Mouse (Mus musculus): ENCODE results near the gene Lrch1. TPM values are rescaled to one million over a fixed set of nuclear protein-coding genes. Genes with fewer than 3 reads are reported as not detected.

Lrch1 gene
- total RNA-seq, 2 experiments from 2014 or later: 20.7 to 25.4 TPM

DNA sequence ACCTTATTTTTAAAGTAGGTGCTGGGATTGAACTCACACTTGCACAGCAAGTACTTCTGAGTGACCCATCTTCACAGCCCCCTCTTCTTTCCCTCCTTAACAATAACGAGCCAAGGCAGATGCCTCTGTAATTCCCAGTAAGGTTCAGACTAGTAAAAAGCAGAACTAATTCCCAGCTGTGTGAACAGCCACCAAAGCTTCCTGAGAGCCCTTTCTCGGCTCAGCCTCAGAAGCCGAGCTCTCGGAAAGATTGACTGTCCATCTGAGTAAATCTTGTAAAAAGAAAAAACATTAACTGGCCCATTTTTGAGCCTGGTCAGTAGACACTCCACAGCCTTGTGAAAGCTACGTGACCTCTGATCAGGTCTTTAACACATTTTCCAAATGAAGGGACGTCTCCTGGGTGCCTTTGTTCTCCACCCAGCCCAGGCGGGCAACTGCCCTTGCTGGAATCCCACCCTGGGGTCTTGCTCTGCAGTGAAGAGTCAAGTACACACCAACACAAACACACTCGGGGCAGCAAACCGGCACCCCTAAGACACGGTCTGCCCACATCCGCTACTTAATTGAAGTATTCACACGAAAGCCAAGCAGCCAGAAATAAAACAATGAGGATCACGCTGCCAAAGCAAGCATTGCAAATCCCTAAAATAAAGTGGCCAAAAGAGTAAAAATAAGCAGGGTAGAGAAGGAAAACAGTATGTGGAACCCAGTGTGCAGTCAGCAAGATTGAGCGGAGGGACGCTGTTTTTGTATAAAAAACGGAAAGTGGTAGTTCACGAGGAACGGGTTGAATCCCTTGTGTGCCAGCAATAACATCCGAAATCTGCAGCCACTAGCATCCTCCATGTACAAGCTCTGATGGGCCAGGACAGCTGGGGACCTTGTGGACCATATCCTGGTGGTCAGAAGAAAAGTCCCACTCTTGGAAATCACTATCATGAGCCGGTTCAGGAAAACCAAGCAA, 80.3 kb downstream of the Lrch1 start:
- no peak for DNase-seq (ENCODE audit: low spot score in 2 of 2)
- intact Hi-C loops (cut with DNase I): no loop called here

DNA sequence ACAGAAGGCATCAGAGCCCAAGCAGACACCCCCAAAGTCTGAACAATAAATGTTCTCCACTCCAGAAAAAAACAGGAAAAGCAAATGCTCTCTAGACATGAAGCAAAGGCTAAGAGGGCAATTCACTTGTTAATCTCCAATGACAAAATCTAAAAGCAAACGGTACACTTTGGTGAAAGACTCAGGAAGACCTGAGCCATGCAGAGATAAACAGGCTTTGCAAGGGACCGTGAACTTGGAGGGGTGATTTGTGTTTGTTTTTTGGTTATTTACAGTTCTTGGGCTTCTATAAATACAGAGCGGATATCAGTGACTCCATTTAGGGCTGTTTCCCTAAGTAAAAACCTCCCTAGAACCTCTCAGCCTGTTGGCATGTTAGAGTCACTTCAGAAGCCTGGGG, 81.9 kb downstream of the Lrch1 start:
- intact Hi-C loops (cut with DNase I): no loop called here
- no peak for DNase-seq (ENCODE audit: low spot score in 2 of 2)

DNA sequence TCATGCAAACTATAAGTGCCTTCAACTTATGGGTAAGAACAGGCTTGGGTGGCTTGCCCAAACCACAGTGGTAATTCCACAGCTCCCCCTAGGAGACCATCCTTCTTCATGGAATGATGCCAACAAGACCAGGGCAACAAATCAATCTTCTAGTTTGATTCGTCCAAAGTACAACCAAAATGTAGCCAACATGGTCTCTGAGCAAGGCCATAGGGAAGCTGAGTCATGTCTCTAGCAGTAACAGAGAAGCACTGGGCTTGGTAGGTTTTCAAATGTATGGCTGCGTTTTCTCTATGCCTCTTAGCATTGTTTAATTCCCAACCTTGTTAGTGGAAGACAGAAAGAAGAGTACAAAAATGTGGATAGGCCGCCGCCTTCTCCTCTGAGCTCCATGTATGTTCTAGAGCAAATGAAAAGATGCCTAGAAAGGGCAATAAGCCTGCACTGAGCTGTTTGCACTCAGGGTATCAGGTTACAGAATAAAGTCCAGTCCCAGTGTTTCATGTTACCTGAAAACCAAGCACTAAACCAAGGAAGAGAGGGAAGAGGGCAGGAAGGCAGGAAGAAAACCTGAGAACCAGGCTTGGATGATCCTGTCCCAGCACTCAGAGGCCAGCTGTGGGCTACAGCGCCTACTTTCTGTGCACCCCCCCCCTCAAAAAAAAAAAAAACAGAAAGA, 82.7 kb downstream of the Lrch1 start:
- intact Hi-C loops (cut with DNase I): no loop called here
- DNase-seq (ENCODE audit: low spot score in 2 of 2): no peak

DNA sequence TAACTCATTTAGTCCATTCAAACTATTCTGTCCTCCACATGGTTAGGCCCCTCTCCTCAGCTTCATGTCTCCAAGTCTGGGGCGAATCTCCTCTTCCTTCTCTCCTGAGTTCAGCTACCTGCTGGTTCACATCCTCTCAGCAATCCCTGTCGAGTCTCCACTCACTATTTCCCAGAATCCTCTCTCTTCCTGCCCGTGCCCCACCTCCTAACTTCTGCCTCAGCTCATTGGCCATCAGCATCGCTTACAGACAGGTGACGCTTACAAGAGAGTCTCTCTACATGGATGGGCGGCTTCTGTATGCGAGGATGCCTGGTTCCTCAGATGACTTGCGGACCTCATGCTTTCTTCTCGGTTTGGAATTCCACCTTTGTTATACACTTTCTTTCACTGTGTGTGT, 86.2 kb downstream of the Lrch1 start:
- intact Hi-C loops (cut with DNase I): no loop called here
- no peak for DNase-seq (ENCODE audit: low spot score in 2 of 2)

DNA sequence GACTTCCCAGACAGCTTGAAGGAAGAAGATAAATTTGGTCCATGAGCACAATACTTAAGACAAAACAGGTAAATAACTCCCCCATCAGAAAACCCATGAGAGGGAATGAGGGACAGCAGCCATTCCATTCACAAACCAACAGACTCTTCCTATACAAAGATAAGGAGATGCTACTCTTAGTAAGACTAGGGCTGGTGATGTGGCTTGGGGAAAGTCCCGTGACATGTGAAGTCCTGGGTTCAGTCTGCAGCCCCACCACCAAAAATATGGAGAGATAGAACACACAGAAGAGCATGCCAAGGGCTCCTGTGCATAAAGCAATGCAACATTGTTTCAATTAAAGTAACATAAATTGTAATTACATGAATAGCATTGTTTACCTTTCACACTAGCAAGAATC, 88.5 kb downstream of the Lrch1 start:
- intact Hi-C loops (cut with DNase I): no loop called here
- DNase-seq (ENCODE audit: low spot score in 2 of 2): no peak

DNA sequence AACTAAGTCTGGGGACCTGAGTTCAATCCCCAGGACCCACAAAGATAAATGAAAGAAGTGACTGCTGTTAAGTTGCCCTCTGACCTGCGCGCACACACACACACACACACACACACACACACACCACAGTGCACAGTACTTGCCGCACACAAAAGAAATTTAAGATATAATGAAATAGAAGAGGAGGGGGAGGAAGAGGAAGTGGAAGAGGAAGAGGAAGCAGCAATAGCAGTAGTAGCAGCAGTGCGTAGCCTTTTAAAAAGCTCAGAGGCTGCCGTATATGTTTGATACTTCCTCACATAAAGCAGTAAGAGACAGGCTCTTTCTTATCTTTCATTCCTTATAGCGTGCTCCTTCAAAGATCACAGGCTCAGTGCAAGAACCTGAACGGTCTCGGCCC, 92.2 kb downstream of the Lrch1 start:
- intact Hi-C loops (cut with DNase I): no loop called here
- DNase-seq (ENCODE audit: low spot score in 2 of 2): no peak

DNA sequence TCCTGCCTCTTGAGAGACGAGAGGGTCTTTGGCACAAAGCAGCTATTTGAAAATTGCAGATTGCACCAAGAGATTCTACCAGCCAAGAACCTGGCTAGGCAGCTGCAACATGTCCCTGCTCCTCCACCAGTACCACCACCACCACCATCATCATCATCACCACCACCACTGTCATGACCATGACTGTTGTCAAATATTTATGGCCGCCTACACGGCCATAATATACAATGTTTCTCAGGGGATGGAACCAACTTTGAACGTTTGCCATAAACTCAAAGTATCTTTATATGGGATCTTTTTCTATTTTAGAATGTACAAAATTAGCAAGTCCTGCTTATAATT, 93.9 kb downstream of the Lrch1 start:
- intact Hi-C loops (cut with DNase I): loop anchor here (5.0 kb wide), 2 partner anchors 54 to 94 kb away; partner anchors contain the start of gene Lrch1
- no peak for DNase-seq (ENCODE audit: low spot score in 2 of 2)

DNA sequence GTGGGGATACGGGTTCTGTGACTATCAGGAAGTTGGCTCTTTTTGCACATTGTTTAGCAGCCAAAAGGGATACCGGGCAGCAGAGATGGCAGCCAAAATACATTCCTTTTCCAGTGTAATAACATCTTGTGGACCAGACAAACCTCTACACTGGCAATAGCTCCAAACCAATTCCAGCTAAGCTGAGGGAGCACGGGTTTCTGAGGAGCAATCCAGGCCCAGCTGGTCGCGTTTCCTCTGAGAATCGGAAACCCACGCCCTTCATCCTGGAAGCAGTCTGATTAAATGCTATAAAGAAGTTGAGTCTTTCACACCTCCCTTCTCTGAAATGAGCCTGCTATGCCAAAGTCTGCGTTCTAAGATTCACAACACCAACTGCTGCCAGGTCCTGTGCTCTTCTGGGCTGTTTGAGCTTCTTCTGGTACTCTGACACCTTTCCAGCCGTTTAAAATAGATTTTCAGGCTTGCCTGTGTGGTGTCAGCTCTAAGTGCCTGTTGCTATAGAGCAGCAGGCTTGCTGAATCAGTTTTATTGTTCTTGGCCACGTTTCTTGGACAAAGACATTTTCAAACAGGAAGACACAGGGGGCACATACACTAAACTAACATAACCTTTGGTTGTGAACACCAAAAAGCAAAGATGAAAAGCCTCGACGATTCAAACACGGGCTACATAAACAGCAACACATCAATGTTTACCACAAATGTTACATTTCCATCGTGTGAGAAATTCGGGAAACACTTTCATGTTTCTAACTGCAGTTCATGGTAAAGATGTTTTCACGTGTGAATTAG, 94.5 kb downstream of the Lrch1 start:
- intact Hi-C loops (cut with DNase I): loop anchor here (5.0 kb wide), 2 partner anchors 54 to 94 kb away; partner anchors contain the start of gene Lrch1
- DNase-seq (ENCODE audit: low spot score in 2 of 2): peak; percentile 61 to 83

DNA sequence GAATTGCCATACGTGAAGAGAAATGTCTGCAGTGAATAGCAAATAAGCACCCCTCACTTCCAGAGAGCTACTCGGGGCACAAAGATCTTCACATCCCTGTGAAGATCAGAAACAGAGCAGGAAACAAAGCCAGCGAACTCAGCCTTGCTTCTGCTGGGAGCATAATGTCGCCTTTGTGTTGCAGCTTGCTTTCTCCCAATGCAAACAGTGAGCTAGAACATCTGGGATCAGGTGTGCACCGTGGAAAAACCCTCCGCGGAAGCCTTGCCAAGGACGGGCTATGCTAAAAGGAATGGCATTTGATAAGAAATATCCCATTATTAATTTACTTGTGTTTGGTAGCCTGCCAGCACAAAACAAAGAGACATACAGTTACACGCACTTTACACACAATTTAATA, 95.8 kb downstream of the Lrch1 start:
- DNase-seq (ENCODE audit: low spot score in 2 of 2): no peak
- intact Hi-C loops (cut with DNase I): loop anchor here (5.0 kb wide), 2 partner anchors 55 to 95 kb away; partner anchors contain the start of gene Lrch1

DNA sequence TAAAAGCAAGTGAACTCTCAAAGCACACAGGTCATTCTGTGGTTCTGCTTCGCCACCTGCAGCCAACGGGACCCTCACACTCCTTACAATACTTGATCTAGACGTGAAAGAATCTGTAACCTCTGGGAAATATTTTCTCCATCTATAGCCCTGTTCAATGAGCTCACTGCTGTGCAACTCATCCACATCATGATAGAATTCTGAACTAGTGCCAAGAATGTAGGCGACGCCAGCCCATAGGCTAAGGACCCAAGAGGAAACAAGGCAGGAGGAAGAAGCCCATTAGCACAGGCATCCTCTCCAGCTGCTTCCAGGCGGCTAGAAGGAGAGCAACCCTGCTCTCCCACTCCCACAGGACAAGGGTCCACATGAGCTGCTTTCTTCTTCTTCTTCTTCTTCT, 98.7 kb downstream of the Lrch1 start:
- DNase-seq (ENCODE audit: low spot score in 2 of 2): no peak
- intact Hi-C loops (cut with DNase I): no loop called here

DNA sequence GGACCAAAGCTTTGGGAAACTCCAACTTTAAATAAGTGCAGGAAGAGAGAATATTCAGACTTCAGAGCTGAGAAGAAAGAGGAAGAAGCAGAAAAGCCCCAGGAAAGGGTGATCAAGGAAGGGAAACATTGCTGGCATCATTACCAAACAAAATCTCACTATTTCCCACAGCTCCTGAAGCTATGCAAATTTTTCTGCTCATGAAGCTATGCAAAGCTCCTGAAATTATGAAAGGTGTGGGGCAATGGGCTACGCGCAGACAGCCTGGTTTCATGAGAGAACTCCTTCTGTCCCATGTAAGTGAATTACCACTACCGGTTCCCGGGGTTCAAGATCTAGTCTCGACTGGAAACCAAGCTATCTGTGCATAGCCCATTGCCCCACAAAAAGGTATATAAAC, 99.5 kb downstream of the Lrch1 start:
- intact Hi-C loops (cut with DNase I): no loop called here
- no peak for DNase-seq (ENCODE audit: low spot score in 2 of 2)

DNA sequence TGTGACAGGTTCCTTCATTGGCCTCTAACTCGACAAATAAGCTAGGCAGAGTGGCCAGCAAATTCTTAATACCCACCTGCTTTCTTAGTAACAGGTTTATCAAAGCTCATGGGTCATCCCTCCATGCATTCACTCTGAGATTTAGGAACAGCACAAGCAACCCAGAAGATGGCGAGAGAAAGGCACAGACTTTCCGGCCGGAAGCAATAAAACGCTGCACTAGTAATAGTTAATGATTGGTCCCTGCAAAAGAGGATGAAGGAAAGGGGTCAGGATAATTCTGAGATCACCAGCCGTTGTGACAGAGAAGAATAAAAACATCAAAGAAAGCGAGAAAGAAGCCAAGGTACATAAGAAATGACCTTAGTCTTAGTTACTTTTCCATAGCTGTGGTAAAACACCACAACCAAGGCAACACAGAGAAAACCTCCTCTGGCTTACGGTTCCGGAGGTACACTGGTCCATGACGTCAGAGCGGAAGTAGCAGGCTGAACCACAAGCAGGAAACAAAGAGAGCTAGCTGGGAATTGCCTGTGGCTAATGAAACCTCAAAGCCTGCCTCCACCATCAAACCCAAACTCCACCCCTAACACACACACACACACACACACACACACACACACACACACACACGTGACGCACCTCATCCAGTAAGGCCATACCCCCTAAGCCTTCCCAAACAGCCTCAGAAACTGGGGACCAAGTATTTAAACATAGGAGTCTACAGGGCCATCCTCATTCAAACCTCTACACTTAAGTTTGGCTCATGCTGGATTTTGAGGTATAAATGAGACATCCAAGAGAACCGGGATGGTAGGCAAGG, 100.2 kb downstream of the Lrch1 start:
- DNase-seq (ENCODE audit: low spot score in 2 of 2): no peak
- intact Hi-C loops (cut with DNase I): no loop called here

DNA sequence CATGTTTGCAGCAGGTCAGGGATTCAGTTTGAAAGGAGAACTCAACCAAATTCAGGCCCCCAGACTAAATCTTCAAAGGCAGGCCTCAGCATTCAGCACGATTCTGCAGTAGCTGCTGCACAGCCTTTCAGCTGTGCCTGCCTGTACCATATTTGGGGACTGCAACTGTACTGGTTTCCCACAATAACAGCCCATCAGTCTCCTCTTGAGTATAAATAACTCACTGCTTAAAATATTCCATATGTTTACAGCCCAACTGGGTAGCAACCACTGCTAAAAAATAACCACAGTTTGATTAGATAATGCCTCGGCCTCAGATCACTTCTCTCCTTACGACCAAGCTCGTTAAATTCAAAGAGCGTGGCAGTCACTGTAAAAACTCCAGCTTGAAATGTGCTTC, 101.0 kb downstream of the Lrch1 start:
- DNase-seq (ENCODE audit: low spot score in 2 of 2): peak; percentile 24 to 35
- intact Hi-C loops (cut with DNase I): no loop called here

DNA sequence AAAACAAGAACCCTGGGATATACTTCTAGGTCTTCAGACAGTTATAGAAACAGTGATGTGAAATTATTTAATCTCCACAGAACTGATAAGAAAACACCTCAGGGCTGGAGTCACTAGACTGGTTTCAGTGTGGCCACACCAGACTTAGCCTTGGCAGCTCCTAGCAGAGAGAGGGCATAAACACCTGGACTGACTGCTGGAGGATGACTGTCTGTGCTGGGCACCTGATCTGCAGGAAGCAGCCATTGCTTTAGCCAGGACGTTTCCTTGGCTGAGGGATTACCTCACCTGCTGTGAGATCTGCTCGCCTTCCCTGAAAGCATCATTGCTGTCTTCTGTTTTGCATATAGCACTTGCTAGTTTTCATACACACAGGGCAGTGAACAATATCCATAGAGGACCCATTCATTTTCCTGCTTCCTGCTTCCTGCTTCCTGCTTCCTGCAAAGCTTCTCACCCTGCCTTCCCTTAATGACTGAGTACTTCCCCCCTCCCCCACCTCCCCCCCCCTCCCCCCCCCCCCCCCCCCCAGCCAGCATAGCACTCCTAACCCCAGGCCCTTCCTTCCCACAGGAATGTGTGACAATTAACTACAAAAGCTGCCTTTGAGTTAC, 101.9 kb downstream of the Lrch1 start:
- intact Hi-C loops (cut with DNase I): no loop called here
- DNase-seq (ENCODE audit: low spot score in 2 of 2): no peak

DNA sequence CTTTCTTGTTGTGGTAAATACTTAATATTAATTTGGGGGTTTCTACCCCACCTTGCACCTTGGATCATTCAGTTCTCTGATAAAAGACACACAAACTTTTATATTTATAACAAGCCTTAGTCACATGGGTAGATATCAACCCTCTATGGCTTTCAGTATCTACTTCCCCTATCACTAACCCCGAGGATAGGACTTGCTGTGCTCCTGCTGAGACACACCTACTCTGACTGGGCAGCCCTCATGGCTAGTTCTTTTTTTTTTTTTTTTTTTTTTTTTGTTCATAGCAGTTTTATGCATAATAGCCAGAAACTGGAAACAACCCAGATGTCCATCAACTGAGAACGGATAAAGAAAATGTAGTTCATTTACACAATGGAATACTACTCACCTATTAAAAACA, 106.0 kb downstream of the Lrch1 start:
- intact Hi-C loops (cut with DNase I): no loop called here
- no peak for DNase-seq (ENCODE audit: low spot score in 2 of 2)

DNA sequence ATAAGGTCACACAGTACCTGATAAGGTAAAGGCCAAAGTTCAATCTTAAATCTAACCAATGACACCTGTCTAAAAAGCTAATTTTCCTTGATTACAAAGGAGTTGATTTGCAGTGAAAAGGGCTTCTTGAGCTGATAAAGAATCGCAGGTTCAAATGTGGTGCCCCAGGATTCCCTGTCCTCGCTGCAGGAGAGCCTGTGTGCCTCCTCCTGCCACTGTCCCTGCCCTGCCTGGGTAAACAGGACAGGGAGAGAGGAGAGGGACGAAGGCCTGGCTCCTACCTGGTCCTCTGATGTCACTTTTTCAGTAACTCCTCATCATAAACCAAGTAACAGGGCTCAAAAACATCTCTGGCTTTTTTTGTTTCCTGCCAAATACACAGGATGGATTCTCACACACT, 106.4 kb downstream of the Lrch1 start:
- DNase-seq (ENCODE audit: low spot score in 2 of 2): no peak
- intact Hi-C loops (cut with DNase I): no loop called here

DNA sequence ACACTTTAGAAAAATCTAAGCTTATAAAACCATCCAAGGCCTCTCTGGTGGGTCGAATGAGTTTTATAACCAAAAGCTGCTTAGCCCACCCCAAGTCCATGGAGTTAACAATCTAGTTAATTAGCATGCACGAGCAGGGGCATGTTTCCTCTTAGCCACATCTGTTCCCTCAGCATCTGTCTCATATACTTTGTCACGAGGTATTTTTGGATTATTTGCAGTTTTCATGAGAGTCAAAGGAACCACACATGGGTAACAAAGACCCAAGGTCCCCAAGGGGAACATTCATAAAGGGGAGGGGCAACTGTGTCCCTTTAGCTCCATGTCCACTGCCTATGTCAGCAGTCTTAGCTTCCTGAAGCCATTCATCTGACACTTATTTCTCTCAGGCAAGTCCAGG, 106.9 kb downstream of the Lrch1 start:
- no peak for DNase-seq (ENCODE audit: low spot score in 2 of 2)
- intact Hi-C loops (cut with DNase I): no loop called here

DNA sequence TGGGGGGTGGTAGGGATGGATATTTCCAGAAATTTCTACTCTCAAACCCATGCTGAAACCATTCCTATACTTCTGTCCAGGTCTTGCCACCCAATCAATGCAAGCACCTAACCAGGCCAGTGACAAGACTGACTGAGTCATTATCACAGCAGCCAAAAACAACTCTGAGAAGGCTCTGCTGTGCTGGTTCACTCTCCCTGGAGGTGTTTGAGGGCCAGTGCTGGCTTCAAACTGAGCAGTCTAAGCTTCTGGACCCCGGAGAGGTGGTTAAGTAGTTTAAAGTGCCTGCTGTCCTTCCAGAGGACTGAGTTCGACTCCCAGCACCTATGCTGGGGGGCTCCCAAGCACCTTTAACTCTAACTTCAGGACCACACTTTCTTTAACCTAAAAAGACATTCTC, 107.3 kb downstream of the Lrch1 start:
- intact Hi-C loops (cut with DNase I): no loop called here
- DNase-seq (ENCODE audit: low spot score in 2 of 2): no peak

DNA sequence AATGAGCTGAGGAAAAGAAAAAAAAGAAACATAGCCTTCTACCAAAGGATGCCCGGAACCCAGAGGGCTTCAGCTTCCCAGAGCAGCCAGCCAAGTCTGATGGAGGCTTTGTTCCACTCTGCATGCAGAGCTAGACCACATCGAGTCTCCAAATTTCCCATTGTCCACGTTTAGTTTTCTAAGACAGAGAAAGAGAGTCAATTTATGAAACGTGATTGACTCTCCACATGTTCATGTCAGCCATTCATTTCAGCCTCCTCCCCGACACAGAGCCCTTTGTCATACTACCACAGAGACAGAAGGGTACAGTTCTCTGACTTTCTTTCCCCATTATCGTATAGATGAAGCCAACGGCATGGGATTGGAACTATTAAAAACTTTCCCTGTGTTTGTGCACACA, 108.9 kb downstream of the Lrch1 start:
- DNase-seq (ENCODE audit: low spot score in 2 of 2): no peak

More for the DNA sequence above, 108.9 kb downstream of the Lrch1 start:
- intact Hi-C loops (cut with DNase I): no loop called here

Data from left cerebral cortex, postnatal 14 days (tissue).